Mouse (Mus musculus) MEL (cell line): Measurements from ENCODE around the gene 4930544D05Rik. TPM values are rescaled to one million over a fixed set of nuclear protein-coding genes. Genes with fewer than 3 reads are reported as not detected.

ENCODE experiments used
- DNase-seq: peaks from one replicate; pipeline ENCODE4 v3.0.0; 2011; ENCODE audit warnings: low read depth, low spot score
- H3K27ac ChIP-seq: 2 replicates; pipeline ENCODE4 v1.5.1; 2012; ENCODE audit warnings: low read depth, mild to moderate bottlenecking, control low read depth, low read length, moderate library complexity; ENCODE audit not compliant: control insufficient read depth
- H3K27me3 ChIP-seq, 2 experiments: fragments of 150-350 bp in 1 of 2; sonication (generic) in 1 of 2; 2 replicates each; pipeline ENCODE4 v1.6.1; 2012; ENCODE audit warnings: low read length in 2 of 2, mild to moderate bottlenecking in 2 of 2, improper control_type of control experiment in 1 of 2, moderate library complexity in 1 of 2; ENCODE audit not compliant: insufficient read depth in 2 of 2, control insufficient read depth in 1 of 2
- H3K36me3 ChIP-seq, 2 experiments: 2 replicates each; pipeline ENCODE4 v1.6.1; 2012 to 2014; ENCODE audit warnings: low read length in 2 of 2, improper control_type of control experiment in 1 of 2, inconsistent platforms in 1 of 2, mild to moderate bottlenecking in 1 of 2; ENCODE audit not compliant: insufficient read depth in 2 of 2, control insufficient read depth in 1 of 2
- H3K4me1 ChIP-seq, 2 experiments: fragments of 150-350 bp in 1 of 2; sonication (generic) in 1 of 2; 2 replicates each; pipeline ENCODE4 v1.6.1; 2012; ENCODE audit warnings: low read length in 2 of 2, improper control_type of control experiment in 1 of 2, mild to moderate bottlenecking in 1 of 2; ENCODE audit not compliant: insufficient read depth in 2 of 2, control insufficient read depth in 1 of 2
- H3K4me3 ChIP-seq, 2 experiments: fragments of 150-350 bp in 1 of 2; sonication (generic) in 1 of 2; 2 replicates each; pipeline ENCODE4 v1.5.1; 2012; ENCODE audit warnings: low read depth in 2 of 2, low read length in 2 of 2, mild to moderate bottlenecking in 2 of 2, moderate library complexity in 2 of 2, control low read depth in 1 of 2, improper control_type of control experiment in 1 of 2; ENCODE audit not compliant: control insufficient read depth in 1 of 2, insufficient read depth in 1 of 2
- H3K79me2 ChIP-seq: 2 replicates; pipeline ENCODE4 v1.6.1; 2012; ENCODE audit warnings: mild to moderate bottlenecking, low read length, moderate library complexity; ENCODE audit not compliant: control insufficient read depth, poor library complexity, insufficient read depth
- H3K9ac ChIP-seq: 2 replicates; pipeline ENCODE4 v1.6.1; 2012; ENCODE audit warnings: low read depth, mild to moderate bottlenecking, control low read depth, low read length, moderate library complexity; ENCODE audit not compliant: control insufficient read depth, poor library complexity, severe bottlenecking
- H3K9me3 ChIP-seq: fragments of 150-350 bp; sonication (generic); replicated peaks from 2 replicates; pipeline ENCODE4 v1.6.1; 2012; ENCODE audit warnings: mild to moderate bottlenecking, low read length, improper control_type of control experiment, moderate library complexity; ENCODE audit not compliant: insufficient read depth
- BHLHE40 ChIP-seq: IDR thresholded peaks from 2 replicates; pipeline ENCODE4 v1.6.1; 2012; ENCODE audit warnings: low read depth, mild to moderate bottlenecking, inconsistent platforms, low read length, improper control_type of control experiment, borderline replicate concordance
- CHD1 ChIP-seq: IDR thresholded peaks from 2 replicates; pipeline ENCODE4 v1.6.1; 2012; ENCODE audit warnings: low read depth, mild to moderate bottlenecking, inconsistent platforms, low read length, improper control_type of control experiment
- CTCF ChIP-seq, 3 experiments: IDR thresholded peaks in 2 of 3; conservative IDR thresholded peaks in 1 of 3; 2 replicates each; pipeline ENCODE4 v1.5.1; 2011 to 2012; ENCODE audit warnings: low read length in 3 of 3, low read depth in 2 of 3, mild to moderate bottlenecking in 2 of 3, improper control_type of control experiment in 1 of 3, inconsistent platforms in 1 of 3, mixed read lengths in 1 of 3, moderate library complexity in 1 of 3; ENCODE audit not compliant: control insufficient read depth in 1 of 3, insufficient read depth in 1 of 3, poor library complexity in 1 of 3, severe bottlenecking in 1 of 3
- E2F4 ChIP-seq: IDR thresholded peaks from 2 replicates; pipeline ENCODE4 v1.6.1; 2011; ENCODE audit warnings: low read depth, low read length, improper control_type of control experiment, borderline replicate concordance
- ELF1 ChIP-seq: IDR thresholded peaks from 2 replicates; pipeline ENCODE4 v1.6.1; 2014; ENCODE audit warnings: low read depth, mild to moderate bottlenecking, inconsistent platforms, low read length, improper control_type of control experiment, moderate library complexity
- EP300 ChIP-seq, 2 experiments: IDR thresholded peaks; 2 replicates each; pipeline ENCODE4 v1.6.1; 2011; ENCODE audit warnings: improper control_type of control experiment in 2 of 2, low read length in 2 of 2, low read depth in 1 of 2, mild to moderate bottlenecking in 1 of 2
- ETS1 ChIP-seq: IDR thresholded peaks from 2 replicates; pipeline ENCODE4 v1.6.1; 2012; ENCODE audit warnings: low read depth, mild to moderate bottlenecking, inconsistent platforms, low read length, improper control_type of control experiment, moderate library complexity
- GATA1 ChIP-seq: IDR thresholded peaks from 2 replicates; pipeline ENCODE4 v1.6.1; 2011; ENCODE audit warnings: low read depth, low read length, improper control_type of control experiment
- JUND ChIP-seq: IDR thresholded peaks from 2 replicates; pipeline ENCODE4 v1.6.1; 2011; ENCODE audit warnings: low read depth, mild to moderate bottlenecking, improper control_type of control experiment, low read length
- KAT2A ChIP-seq: conservative IDR thresholded peaks from 2 replicates; pipeline ENCODE4 v1.6.1; 2012; ENCODE audit warnings: low read depth, low read length, improper control_type of control experiment, inconsistent platforms
- MAX ChIP-seq: IDR thresholded peaks from 2 replicates; pipeline ENCODE4 v1.6.1; 2011; ENCODE audit warnings: low read length, improper control_type of control experiment
- MAZ ChIP-seq: IDR thresholded peaks from 2 replicates; pipeline ENCODE4 v1.6.1; 2012; ENCODE audit warnings: low read depth, mild to moderate bottlenecking, inconsistent platforms, low read length, improper control_type of control experiment
- MXI1 ChIP-seq: IDR thresholded peaks from 2 replicates; pipeline ENCODE4 v1.6.1; 2011; ENCODE audit warnings: mild to moderate bottlenecking, low read depth, low read length, improper control_type of control experiment
- MYB ChIP-seq: IDR thresholded peaks from 2 replicates; pipeline ENCODE4 v1.6.1; 2011; ENCODE audit warnings: mild to moderate bottlenecking, low read depth, low read length, improper control_type of control experiment
- NELFE ChIP-seq: IDR thresholded peaks from 2 replicates; pipeline ENCODE4 v1.6.1; 2011; ENCODE audit warnings: low read depth, low read length, improper control_type of control experiment
- NRF1 ChIP-seq: IDR thresholded peaks from 2 replicates; pipeline ENCODE4 v1.6.1; 2014; ENCODE audit warnings: low read depth, mild to moderate bottlenecking, inconsistent platforms, low read length, improper control_type of control experiment, moderate library complexity; ENCODE audit not compliant: poor library complexity, insufficient read depth, severe bottlenecking
- POLR2A ChIP-seq, 2 experiments: IDR thresholded peaks; 2 replicates each; pipeline ENCODE4 v1.6.1; 2011 to 2012; ENCODE audit warnings: low read length in 2 of 2, mild to moderate bottlenecking in 2 of 2, control low read depth in 1 of 2, improper control_type of control experiment in 1 of 2, low read depth in 1 of 2, moderate library complexity in 1 of 2; ENCODE audit not compliant: control insufficient read depth in 1 of 2, insufficient read depth in 1 of 2, poor library complexity in 1 of 2
- POLR2AphosphoS2 ChIP-seq: IDR thresholded peaks from 2 replicates; pipeline ENCODE4 v1.6.1; 2011; ENCODE audit warnings: low read length, improper control_type of control experiment
- POLR2AphosphoS5 ChIP-seq: IDR thresholded peaks from 2 replicates; pipeline ENCODE4 v1.6.1; 2012; ENCODE audit warnings: low read depth, borderline replicate concordance, mild to moderate bottlenecking, inconsistent platforms, low read length, moderate library complexity, mixed read lengths
- RAD21 ChIP-seq: IDR thresholded peaks from 2 replicates; pipeline ENCODE4 v1.6.1; 2011; ENCODE audit warnings: mild to moderate bottlenecking, low read depth, low read length, improper control_type of control experiment
- RCOR1 ChIP-seq: IDR thresholded peaks from 2 replicates; pipeline ENCODE4 v1.6.1; 2012; ENCODE audit warnings: low read depth, mild to moderate bottlenecking, inconsistent platforms, low read length, improper control_type of control experiment
- SIN3A ChIP-seq: IDR thresholded peaks from 2 replicates; pipeline ENCODE4 v1.6.1; 2012; ENCODE audit warnings: low read length, improper control_type of control experiment, inconsistent platforms
- SMC3 ChIP-seq: IDR thresholded peaks from 2 replicates; pipeline ENCODE4 v1.6.1; 2011; ENCODE audit warnings: low read depth, low read length, improper control_type of control experiment
- TBP ChIP-seq: IDR thresholded peaks from 2 replicates; pipeline ENCODE4 v1.8.0; 2011; ENCODE audit warnings: low read depth, low read length, improper control_type of control experiment
- TCF12 ChIP-seq: IDR thresholded peaks from 2 replicates; pipeline ENCODE4 v1.6.1; 2014; ENCODE audit warnings: low read depth, mild to moderate bottlenecking, inconsistent platforms, low read length, improper control_type of control experiment, moderate library complexity
- UBTF ChIP-seq: IDR thresholded peaks from 2 replicates; pipeline ENCODE4 v1.6.1; 2012; ENCODE audit warnings: low read depth, mild to moderate bottlenecking, inconsistent platforms, low read length, improper control_type of control experiment, moderate library complexity, borderline replicate concordance; ENCODE audit not compliant: insufficient read depth
- USF2 ChIP-seq, 2 experiments: IDR thresholded peaks; 2 replicates each; pipeline ENCODE4 v1.6.1; 2011 to 2012; ENCODE audit warnings: improper control_type of control experiment in 2 of 2, low read length in 2 of 2, borderline replicate concordance in 1 of 2, inconsistent platforms in 1 of 2, low read depth in 1 of 2, mild to moderate bottlenecking in 1 of 2; ENCODE audit not compliant: insufficient read depth in 1 of 2
- ZC3H11A ChIP-seq: IDR thresholded peaks from 2 replicates; pipeline ENCODE4 v1.6.1; 2012; ENCODE audit warnings: low read depth, mild to moderate bottlenecking, inconsistent platforms, low read length, improper control_type of control experiment
- ZKSCAN1 ChIP-seq: IDR thresholded peaks from 2 replicates; pipeline ENCODE4 v1.6.1; 2012; ENCODE audit warnings: low read depth, mild to moderate bottlenecking, inconsistent platforms, low read length, improper control_type of control experiment, moderate library complexity
- ZNF384 ChIP-seq: IDR thresholded peaks from 2 replicates; pipeline ENCODE4 v1.6.1; 2012; ENCODE audit warnings: low read depth, mild to moderate bottlenecking, inconsistent platforms, low read length, improper control_type of control experiment
- polyA plus RNA-seq, 2 experiments: library from polyadenylated mRNA; stranded (reverse) in 1 of 2; unstranded in 1 of 2; fragments of >175 nt in 1 of 2; fragments of >200 nt in 1 of 2; gene quantifications; 2 replicates each; pipeline versions ENCODE4 v1.2.1 to v1.2.4; 2012; ENCODE audit warnings: low replicate concordance in 2 of 2, low read depth in 1 of 2; ENCODE audit not compliant: insufficient read length in 2 of 2, insufficient read depth in 1 of 2, missing spikeins in 1 of 2
- total RNA-seq: library from RNA; depleted of rRNA; stranded (reverse); fragments of 300-350 nt; gene quantifications from 2 replicates; pipeline ENCODE4 v1.2.3, GENCODE M21; 2012

4930544D05Rik gene
- total and polyA plus RNA-seq, 3 experiments = 0.10 TPM; not detected in 2

- no peaks in the 10 kb centered on the region for H3K27me3 ChIP-seq
- H3K4me3 ChIP-seq = no peak overlapping the region
- peaks cover 0 to 2% of the 10 kb centered on the region in 2 experiments; a peak in 1 of 4 replicates for H3K36me3 ChIP-seq
- no peak overlapping the region for H3K9ac ChIP-seq
- TF ChIP-seq EP300 (IDR thresholded peaks at IDR 0.05; ENCODE audit: low read depth in 1 of 2, low read length in 2 of 2) = no peak
- no peak for TF ChIP-seq POLR2AphosphoS5
- TF ChIP-seq BHLHE40 = no peak
- TF ChIP-seq ETS1 = no peak
- no peak for TF ChIP-seq MAX
- TF ChIP-seq CHD1 = no peak
- no peak for TF ChIP-seq E2F4
- TF ChIP-seq ZNF384 = no peak
- TF ChIP-seq CTCF (IDR thresholded peaks at IDR 0.05 in 2 of 3, conservative IDR thresholded peaks at IDR 0.05 in 1 of 3; ENCODE audit: control insufficient read depth in 1 of 3, insufficient read depth in 1 of 3, low read depth in 2 of 3, low read length in 3 of 3, poor library complexity in 1 of 3, severe bottlenecking in 1 of 3) = no peak
- no peak for TF ChIP-seq GATA1
- TF ChIP-seq SIN3A = no peak
- TF ChIP-seq UBTF = no peak
- no peak for TF ChIP-seq ZC3H11A
- no peak for TF ChIP-seq USF2 (IDR thresholded peaks at IDR 0.05; ENCODE audit: borderline replicate concordance in 1 of 2, insufficient read depth in 1 of 2, low read depth in 1 of 2, low read length in 2 of 2)
- no peak for TF ChIP-seq POLR2AphosphoS2
- no peak for TF ChIP-seq NELFE
- no peaks in the 10 kb centered on the region for H3K9me3 ChIP-seq
- no peaks in the 10 kb centered on the region for H3K79me2 ChIP-seq
- no peak for DNase-seq
- H3K4me1 ChIP-seq = peaks cover 0 to 8% of the 10 kb centered on the region in 2 experiments; a peak in 2 of 4 replicates
- no peak overlapping the region for H3K27ac ChIP-seq
Observed at GRCm38 (mm10) chr11:70628431-70628830, 12.8 kb downstream of the 4930544D05Rik start.

GRCm38 (mm10) chr11:70629557-70629956 lies 13.9 kb downstream of the 4930544D05Rik start:
- peak; percentile 87 for DNase-seq
- TF ChIP-seq RAD21 (peak; percentile 94), RCOR1 (no peak), NRF1 (no peak), MYB (no peak), CTCF (IDR thresholded peaks at IDR 0.05 in 2 of 3, conservative IDR thresholded peaks at IDR 0.05 in 1 of 3; ENCODE audit: control insufficient read depth in 1 of 3, insufficient read depth in 1 of 3, low read depth in 2 of 3, low read length in 3 of 3, poor library complexity in 1 of 3, severe bottlenecking in 1 of 3) (peak; percentile 48 to 94 (median 51)), MAZ (no peak), USF2 (IDR thresholded peaks at IDR 0.05; ENCODE audit: borderline replicate concordance in 1 of 2, insufficient read depth in 1 of 2, low read depth in 1 of 2, low read length in 2 of 2) (no peak), ZC3H11A (peak; percentile 98), MXI1 (no peak), JUND (no peak), MAX (no peak), E2F4 (no peak), ELF1 (no peak), BHLHE40 (no peak), TBP (no peak), NELFE (no peak), POLR2A (IDR thresholded peaks at IDR 0.05; ENCODE audit: control insufficient read depth in 1 of 2, insufficient read depth in 1 of 2, low read depth in 1 of 2, low read length in 2 of 2, poor library complexity in 1 of 2) (no peak), SMC3 (peak; percentile 99), TCF12 (no peak), CHD1 (no peak), ZKSCAN1 (no peak), ZNF384 (0 out of 2 replicates have a peak, but pooled peaks have one; percentile 45), ETS1 (no peak), KAT2A (no peak)

More at GRCm38 (mm10) chr11:70629557-70629956, 13.9 kb downstream of the 4930544D05Rik start:
- Histone ChIP-seq H3K9me3 (no peaks in the 10 kb centered on the region), H3K4me1 (peaks cover 0 to 8% of the 10 kb centered on the region in 2 experiments; a peak in 2 of 4 replicates), H3K27me3 (no peaks in the 10 kb centered on the region), H3K4me3 (peak overlapping the region in 1 of 2 experiments; percentile 34; a peak in 1 of 4 replicates), H3K79me2 (no peaks in the 10 kb centered on the region), H3K27ac (no peak overlapping the region), H3K36me3 (peaks cover 0 to 2% of the 10 kb centered on the region in 2 experiments; a peak in 1 of 4 replicates), H3K9ac (no peak overlapping the region)
